Mouse (Mus musculus) C2C12 (cell line): ENCODE results near the gene Prrg1.

ENCODE experiments used
- CTCF ChIP-seq: IDR thresholded peaks from one replicate; pipeline ENCODE4 v1.5.1; 2011; ENCODE audit not compliant: control insufficient read depth, insufficient read depth, insufficient read length
- MAX ChIP-seq: IDR thresholded peaks from one replicate; pipeline ENCODE4 v1.6.1; 2011; ENCODE audit warnings: mild to moderate bottlenecking, control low read depth

- TF ChIP-seq CTCF: no peak
- no peak for TF ChIP-seq MAX
Observed at GRCm38 (mm10) chrX:78583202-78584004, at the start of gene Prrg1.
